Mouse (Mus musculus): ENCODE measurements around the gene Mrpl35. TPM values are rescaled to one million over a fixed set of nuclear protein-coding genes. Genes with fewer than 3 reads are reported as not detected.
A peak's percentile ranks its signal among the peaks of the same experiment; 100 is the strongest.

Mrpl35 gene
- polyA plus RNA-seq, 1 experiment from 2014 or later = 73.0 TPM

GRCm38 (mm10) chr6:71770856-71771255 lies 55.9 kb downstream of the Mrpl35 start:
- DNase-seq (ENCODE audit: low spot score) = no peak
- no peaks in the 10 kb centered on the region for H3K36me3 ChIP-seq (replicated peaks; ENCODE audit: control insufficient read depth, insufficient read depth, low read depth, low read length)

GRCm38 (mm10) chr6:71769901-71770690 lies 56.7 kb downstream of the Mrpl35 start:
- no peak overlapping the region for H3K4me2 ChIP-seq (ENCODE audit: low read depth, low read length)
- H3K9ac ChIP-seq (replicated peaks; ENCODE audit: low read length) = no peak overlapping the region
- H3K27ac ChIP-seq (replicated peaks; ENCODE audit: low read depth, low read length) = no peak overlapping the region
- no peaks in the 10 kb centered on the region for H3K9me3 ChIP-seq (replicated peaks; ENCODE audit: control insufficient read depth, low read length)
- no peaks in the 10 kb centered on the region for H3K36me3 ChIP-seq (replicated peaks; ENCODE audit: control insufficient read depth, insufficient read depth, low read depth, low read length)
- ATAC-seq (replicated peaks; ENCODE audit: insufficient number of reproducible peaks, low FRiP score, low TSS enrichment, low read depth) (no peak), DNase-seq (ENCODE audit: low spot score) (peak; percentile 9)
- no peaks in the 10 kb centered on the region for H3K27me3 ChIP-seq (ENCODE audit: control insufficient read depth, insufficient read depth, low read length)
- no peaks in the 10 kb centered on the region for H3K4me1 ChIP-seq (ENCODE audit: control insufficient read depth, insufficient read depth, low read length)
- 81% methylated on average over 12 of the region's 12 CpGs for WGBS
- H3K4me3 ChIP-seq (ENCODE audit: low read depth, low read length) = no peak overlapping the region

More at GRCm38 (mm10) chr6:71770856-71771255, 55.9 kb downstream of the Mrpl35 start:
- H3K4me3 ChIP-seq (ENCODE audit: low read depth, low read length) = no peak overlapping the region
- no peak for ATAC-seq (replicated peaks; ENCODE audit: insufficient number of reproducible peaks, low FRiP score, low TSS enrichment, low read depth)
- 93% methylated on average over 4 of the region's 4 CpGs for WGBS
- H3K9ac ChIP-seq (replicated peaks; ENCODE audit: low read length) = no peak overlapping the region
- no peaks in the 10 kb centered on the region for H3K9me3 ChIP-seq (replicated peaks; ENCODE audit: control insufficient read depth, low read length)
- H3K4me1 ChIP-seq (ENCODE audit: control insufficient read depth, insufficient read depth, low read length) = no peaks in the 10 kb centered on the region
- H3K27ac ChIP-seq (replicated peaks; ENCODE audit: low read depth, low read length) = no peak overlapping the region
- no peaks in the 10 kb centered on the region for H3K27me3 ChIP-seq (ENCODE audit: control insufficient read depth, insufficient read depth, low read length)
- H3K4me2 ChIP-seq (ENCODE audit: low read depth, low read length) = no peak overlapping the region

GRCm38 (mm10) chr6:71767761-71768160 lies 59.0 kb downstream of the Mrpl35 start:
- Histone ChIP-seq H3K27ac (replicated peaks; ENCODE audit: low read depth, low read length) (no peak overlapping the region), H3K9me3 (replicated peaks; ENCODE audit: control insufficient read depth, low read length) (no peaks in the 10 kb centered on the region), H3K4me1 (ENCODE audit: control insufficient read depth, insufficient read depth, low read length) (no peaks in the 10 kb centered on the region), H3K36me3 (replicated peaks; ENCODE audit: control insufficient read depth, insufficient read depth, low read depth, low read length) (no peaks in the 10 kb centered on the region), H3K4me2 (ENCODE audit: low read depth, low read length) (no peak overlapping the region), H3K4me3 (ENCODE audit: low read depth, low read length) (no peak overlapping the region), H3K9ac (replicated peaks; ENCODE audit: low read length) (no peak overlapping the region), H3K27me3 (ENCODE audit: control insufficient read depth, insufficient read depth, low read length) (no peaks in the 10 kb centered on the region)
- ATAC-seq (replicated peaks; ENCODE audit: insufficient number of reproducible peaks, low FRiP score, low TSS enrichment, low read depth) (no peak), DNase-seq (ENCODE audit: low spot score) (no peak)
- 85% methylated on average over 4 of the region's 4 CpGs for WGBS

Other genes with a start within 250 kb of the Mrpl35 start
- 48.8 and 57.9 TPM in 2 replicates for gene Kdm3a, start 194.0 kb downstream of the Mrpl35 start, polyA plus RNA-seq (2014; fragmentation: Nextera tagmentation; extraction: Ambion mirVana)
- gene Reep1, start 119.4 kb downstream of the Mrpl35 start, polyA plus RNA-seq (2014; fragmentation: Nextera tagmentation; extraction: Ambion mirVana) = 25.1 and 27.8 TPM in 2 replicates
- gene Immt, start 4.4 kb upstream of the Mrpl35 start, polyA plus RNA-seq (2014; fragmentation: Nextera tagmentation; extraction: Ambion mirVana) = 189 and 192 TPM in 2 replicates
- gene Ptcd3, start 81.8 kb upstream of the Mrpl35 start, polyA plus RNA-seq (2014; fragmentation: Nextera tagmentation; extraction: Ambion mirVana) = 139 and 151 TPM in 2 replicates
- gene Polr1a, start 82.1 kb upstream of the Mrpl35 start, polyA plus RNA-seq (2014; fragmentation: Nextera tagmentation; extraction: Ambion mirVana) = 32.0 and 38.2 TPM in 2 replicates

All from embryonic facial prominence, embryonic 11.5 days (tissue).